Mouse (Mus musculus) liver, postnatal 0 days (tissue): ENCODE results near the gene Slc39a11. TPM values are rescaled to one million over a fixed set of nuclear protein-coding genes. Genes with fewer than 3 reads are reported as not detected.
"Not testable (repeated sequence)": the region's sequence is repeated elsewhere in the genome, so short reads cannot be mapped to it uniquely, and the experiment has no call there.

ENCODE experiments used
- ATAC-seq: fragments of 200-750 bp; cut with Nextera tagmentation; 2 replicates; pipeline ENCODE4 v1.8.0; 2017; ENCODE audit warnings: mild to moderate bottlenecking, moderate library complexity
- DNase-seq: peaks from one replicate; pipeline ENCODE4 v3.0.0-alpha.2; 2016
- H3K27ac ChIP-seq: fragments of 300-500 bp; sonication (generic); 2 replicates; pipeline ENCODE4 v1.5.1; 2014; ENCODE audit warnings: antibody characterized with exemption, moderate library complexity, mild to moderate bottlenecking, low read depth
- H3K27me3 ChIP-seq: fragments of 300-500 bp; sonication (generic); 2 replicates; pipeline ENCODE4 v1.6.1; 2014; ENCODE audit warnings: low read length, control low read depth, mixed read lengths; ENCODE audit not compliant: insufficient read depth
- H3K36me3 ChIP-seq: fragments of 300-500 bp; sonication (generic); replicated peaks from 2 replicates; pipeline ENCODE4 v1.6.1; 2014; ENCODE audit warnings: mild to moderate bottlenecking, control low read depth, low read length, moderate library complexity, mixed read lengths; ENCODE audit not compliant: insufficient read depth
- H3K4me1 ChIP-seq: fragments of 300-500 bp; sonication (generic); 2 replicates; pipeline ENCODE4 v1.6.1; 2014; ENCODE audit warnings: antibody characterized with exemption, mild to moderate bottlenecking, control low read depth; ENCODE audit not compliant: insufficient read depth
- H3K4me2 ChIP-seq: fragments of 300-500 bp; sonication (generic); 2 replicates; pipeline ENCODE4 v1.6.1; 2014; ENCODE audit warnings: low read depth, mild to moderate bottlenecking, low read length, moderate library complexity, mixed read lengths
- H3K4me3 ChIP-seq: fragments of 300-500 bp; sonication (generic); 2 replicates; pipeline ENCODE4 v1.5.1; 2014; ENCODE audit warnings: low read depth, low read length
- H3K9ac ChIP-seq: fragments of 300-500 bp; sonication (generic); replicated peaks from 2 replicates; pipeline ENCODE4 v1.6.1; 2014; ENCODE audit warnings: mild to moderate bottlenecking, moderate library complexity
- H3K9me3 ChIP-seq: fragments of 300-500 bp; sonication (generic); 2 replicates; pipeline ENCODE4 v1.6.1; 2016; ENCODE audit warnings: mild to moderate bottlenecking, control low read depth, low read length, mixed read lengths
- CTCF ChIP-seq: sonication (generic); IDR thresholded peaks from 2 replicates; pipeline ENCODE4 v1.5.1; 2016; ENCODE audit warnings: antibody characterized with exemption, low read depth
- EP300 ChIP-seq: IDR thresholded peaks from 2 replicates; pipeline ENCODE4 v1.6.1; 2016; ENCODE audit warnings: antibody characterized with exemption, low read depth, mild to moderate bottlenecking
- WGBS: fragments of 180-500 bp; shearing (Covaris S2); extraction: QIAGEN DNeasy Blood & Tissue Kit; methylation state at CpG from one replicate; pipeline ENCODE4 v1.1.7; 2014; ENCODE audit not compliant: insufficient replicate concordance; 5-methylcytosine and 5-hydroxymethylcytosine counted together
- polyA plus RNA-seq: library from polyadenylated mRNA; unstranded; fragments of >200 nt; fragmentation: Nextera tagmentation; extraction: Ambion mirVana; gene quantifications from 2 replicates; pipeline ENCODE4 v1.2.1, GENCODE M21; 2015

Slc39a11 gene
- polyA plus RNA-seq, 1 experiment from 2014 or later, result 10.9 TPM

- H3K4me3 ChIP-seq, result no peak overlapping the region
- no peak overlapping the region for H3K27ac ChIP-seq
- H3K4me1 ChIP-seq, result peaks cover 4% of the 10 kb centered on the region
- DNase-seq, result no peak
- peaks cover 70% of the 10 kb centered on the region for H3K36me3 ChIP-seq
- H3K27me3 ChIP-seq, result no peaks in the 10 kb centered on the region
- no peak overlapping the region for H3K9ac ChIP-seq
- no peak overlapping the region for H3K4me2 ChIP-seq
- TF ChIP-seq EP300, result no peak
- TF ChIP-seq CTCF, result no peak
- WGBS, result 88% methylated on average over 18 of the region's 18 CpGs
- H3K9me3 ChIP-seq, result no peaks in the 10 kb centered on the region
- ATAC-seq, result no peak
Observed at GRCm38 (mm10) chr11:113661835-113662351, 12.0 kb upstream of the Slc39a11 start.

- H3K9me3 ChIP-seq, result no peaks in the 10 kb centered on the region
- peaks cover 80% of the 10 kb centered on the region for H3K36me3 ChIP-seq
- no peak overlapping the region for H3K27ac ChIP-seq
- no peak overlapping the region for H3K4me3 ChIP-seq
- H3K4me1 ChIP-seq, result no peaks in the 10 kb centered on the region
- H3K9ac ChIP-seq, result no peak overlapping the region
- 81% methylated on average over 11 of the region's 11 CpGs for WGBS
- DNase-seq, result no peak
- TF ChIP-seq EP300, result no peak
- TF ChIP-seq CTCF, result no peak
- no peak overlapping the region for H3K4me2 ChIP-seq
- no peak for ATAC-seq
- H3K27me3 ChIP-seq, result no peaks in the 10 kb centered on the region
Observed at GRCm38 (mm10) chr11:113660940-113661339, 11.1 kb upstream of the Slc39a11 start.

- H3K27me3 ChIP-seq, H3K27ac ChIP-seq, H3K9me3 ChIP-seq, ATAC-seq, H3K4me1 ChIP-seq, H3K4me2 ChIP-seq, DNase-seq, H3K9ac ChIP-seq, H3K4me3 ChIP-seq: not testable (repeated sequence)
- peaks cover 79% of the 10 kb centered on the region for H3K36me3 ChIP-seq
- 95% methylated on average over 2 of the region's 3 CpGs for WGBS
- peak; percentile 26; the same call in 1 of the 2 replicates for TF ChIP-seq CTCF
Observed at GRCm38 (mm10) chr11:113660213-113660612, 10.3 kb upstream of the Slc39a11 start.

- Histone ChIP-seq H3K27ac (no peak overlapping the region), H3K4me3 (no peak overlapping the region), H3K4me2 (no peak overlapping the region), H3K9ac (no peak overlapping the region), H3K27me3 (no peaks in the 10 kb centered on the region), H3K9me3 (no peaks in the 10 kb centered on the region), H3K4me1 (no peaks in the 10 kb centered on the region), H3K36me3 (peaks cover 84% of the 10 kb centered on the region)
- DNase-seq (no peak), ATAC-seq (no peak)
- no peak for TF ChIP-seq EP300
- TF ChIP-seq CTCF, result no peak
- 86% methylated on average over 4 of the region's 4 CpGs for WGBS
Observed at GRCm38 (mm10) chr11:113658763-113659162, 8.9 kb upstream of the Slc39a11 start.

- Histone ChIP-seq H3K9me3 (no peaks in the 10 kb centered on the region), H3K27me3 (no peaks in the 10 kb centered on the region), H3K27ac (no peak overlapping the region), H3K9ac (no peak overlapping the region), H3K4me2 (no peak overlapping the region), H3K36me3 (peaks cover 84% of the 10 kb centered on the region), H3K4me1 (no peaks in the 10 kb centered on the region), H3K4me3 (no peak overlapping the region)
- 95% methylated on average over 8 of the region's 8 CpGs for WGBS
- DNase-seq (no peak), ATAC-seq (no peak)
- no peak for TF ChIP-seq EP300
- TF ChIP-seq CTCF, result no peak
Observed at GRCm38 (mm10) chr11:113658319-113658718, 8.4 kb upstream of the Slc39a11 start.

- Histone ChIP-seq H3K27ac (no peak overlapping the region), H3K9me3 (no peaks in the 10 kb centered on the region), H3K9ac (no peak overlapping the region), H3K36me3 (peaks cover 92% of the 10 kb centered on the region), H3K4me3 (no peak overlapping the region), H3K27me3 (no peaks in the 10 kb centered on the region), H3K4me2 (no peak overlapping the region), H3K4me1 (no peaks in the 10 kb centered on the region)
- 71% methylated on average over 4 of the region's 4 CpGs for WGBS
- no peak for TF ChIP-seq CTCF
- no peak for TF ChIP-seq EP300
- no peak for ATAC-seq
- DNase-seq, result no peak
Observed at GRCm38 (mm10) chr11:113657221-113657620, 7.3 kb upstream of the Slc39a11 start.

GRCm38 (mm10) chr11:113656511-113656932 is 6.6 kb upstream of the Slc39a11 start:
- Histone ChIP-seq H3K36me3 (peaks cover 87% of the 10 kb centered on the region), H3K27ac (no peak overlapping the region), H3K4me3 (no peak overlapping the region), H3K9ac (no peak overlapping the region), H3K4me2 (no peak overlapping the region), H3K4me1 (peaks cover 1% of the 10 kb centered on the region; the same call in 1 of the 2 replicates), H3K9me3 (no peaks in the 10 kb centered on the region), H3K27me3 (no peaks in the 10 kb centered on the region)
- DNase-seq (no peak), ATAC-seq (no peak)
- WGBS, result 93% methylated on average over 8 of the region's 8 CpGs
- TF ChIP-seq EP300 (no peak), CTCF (no peak)
